Mouse (Mus musculus): ENCODE data around the gene Slc30a10.

DNA sequence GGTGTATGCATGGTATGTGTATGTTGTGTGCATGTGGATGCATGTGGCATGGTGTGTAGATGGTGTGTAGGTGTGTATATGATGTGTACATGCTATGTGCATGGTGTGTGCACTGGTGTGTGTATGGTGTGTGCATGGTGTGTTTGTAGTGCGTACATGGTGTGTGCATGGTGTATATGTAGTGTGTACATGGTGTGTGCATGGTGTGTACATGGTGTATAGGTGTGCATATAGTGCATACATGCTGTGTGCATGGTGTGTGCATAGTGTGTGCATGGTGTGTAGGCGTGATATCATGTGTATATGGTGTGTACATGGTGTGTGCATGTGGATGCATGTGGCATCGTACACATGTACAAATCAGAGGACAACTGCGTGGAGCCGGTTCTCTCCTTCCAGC lies 56.7 kb downstream of the Slc30a10 start:
- no peak for TF ChIP-seq CTCF (IDR thresholded peaks at IDR 0.05; ENCODE audit: control insufficient read depth, insufficient read depth, insufficient read length)
- no peak for TF ChIP-seq MAX (IDR thresholded peaks at IDR 0.05)
- no peak for TF ChIP-seq MYOD1 (IDR thresholded peaks at IDR 0.05; ENCODE audit: control insufficient read depth, insufficient read length, low read depth)
- no peak for TF ChIP-seq MYOG (IDR thresholded peaks at IDR 0.05; ENCODE audit: control insufficient read depth, extremely low read depth, insufficient read length)
- TF ChIP-seq USF1 (IDR thresholded peaks at IDR 0.05; ENCODE audit: low read depth), result no peak

Measured in C2C12 (cell line).